In the genomic region with DNA sequence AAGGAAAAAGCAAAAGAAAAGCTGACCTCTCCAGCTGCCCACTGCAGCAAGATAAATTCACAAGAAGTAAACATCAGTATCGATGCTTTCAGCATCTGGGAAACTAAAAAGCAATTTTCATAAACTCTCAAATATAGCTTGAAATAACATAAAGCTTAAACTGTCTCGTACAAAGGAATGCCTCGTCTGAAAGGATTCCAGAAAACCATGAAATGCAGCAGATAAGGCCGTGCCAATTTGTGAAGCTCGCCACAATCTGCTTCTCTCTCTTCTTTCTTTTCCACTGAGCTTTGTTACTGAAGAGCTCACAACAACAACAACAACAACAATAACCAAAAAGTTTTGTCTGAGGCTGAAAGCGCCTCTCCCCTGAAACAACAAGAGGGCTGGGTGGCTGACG, we compare ENCODE assay signal across 13 mouse cellular contexts.
"Had no signal": no experiment of that assay in that cellular context is flagged by ENCODE, and none has a peak within 500 bp of the region (broad histone marks: within the 10 kb centered on the region; RNA-seq: fewer than 3 reads in every experiment).

No protein-coding gene starts in this region.

- DNase-seq: kidney, adult 2 months; kidney, postnatal 10 days; lung, adult 2 months; thymus, postnatal 36 days had no signal

- ATAC-seq: intestine, embryonic 16.5 days; midbrain, embryonic 15.5 days had no signal

- H3K27me3 ChIP-seq: liver, embryonic 15.5 days; megakaryocyte, embryonic 14.5 days; midbrain, embryonic 15.5 days; neural tube, embryonic 12.5 days had no signal

- H3K4me2 ChIP-seq: liver, embryonic 11.5 days; liver, embryonic 15.5 days; midbrain, embryonic 11.5 days; midbrain, embryonic 15.5 days; neural tube, embryonic 12.5 days had no signal

- H3K9ac ChIP-seq: liver, embryonic 15.5 days; midbrain, embryonic 15.5 days; neural tube, embryonic 12.5 days had no signal

- H3K4me1 ChIP-seq: limb, embryonic 10.5 days; liver, embryonic 15.5 days; megakaryocyte, embryonic 14.5 days; neural tube, embryonic 12.5 days had no signal

- H3K4me3 ChIP-seq: limb, embryonic 10.5 days; liver, embryonic 15.5 days; megakaryocyte, embryonic 14.5 days; midbrain, embryonic 15.5 days; neural tube, embryonic 12.5 days had no signal

- H3K36me3 ChIP-seq: limb, embryonic 10.5 days; liver, embryonic 15.5 days; midbrain, embryonic 15.5 days; neural tube, embryonic 12.5 days had no signal

- H3K27ac ChIP-seq: limb, embryonic 10.5 days; liver, embryonic 15.5 days; macrophage; midbrain, embryonic 15.5 days; neural tube, embryonic 12.5 days had no signal

- H3K9me3 ChIP-seq: limb, embryonic 10.5 days; liver, embryonic 15.5 days; megakaryocyte, embryonic 14.5 days; midbrain, embryonic 15.5 days; neural tube, embryonic 12.5 days had no signal
